Mouse (Mus musculus) sigmoid colon, adult 10 weeks (tissue): ENCODE data around the gene Rgs2. TPM values are rescaled to one million over a fixed set of nuclear protein-coding genes. Genes with fewer than 3 reads are reported as not detected.

Source experiments
- polyA plus RNA-seq: library from polyadenylated mRNA; stranded (reverse); fragments of 350-450 nt; fragmentation: Illumina TruSeq; extraction: RNeasy Lipid Tissue Mini Kit (QIAGEN cat#74804); gene quantifications from one replicate; pipeline ENCODE4 v1.2.3, GENCODE M21; 2014; ENCODE audit warnings: low read depth, low replicate concordance

Gene Rgs2
- 92.1 TPM for polyA plus RNA-seq

GRCm38 (mm10) chr1:144003904-144004740 lies at the start of gene Rgs2:
Gene Rgs2 (minus strand): TSS chr1:144004161.

Other genes starting within 250 kb of the Rgs2 start
- gene Trove2, start 227.1 kb downstream of the Rgs2 start, polyA plus RNA-seq, result 32.6 TPM
- 95.3 TPM for gene Uchl5, start 226.9 kb downstream of the Rgs2 start, polyA plus RNA-seq
- 44.8 TPM for gene Rgs13, start 173.2 kb upstream of the Rgs2 start, polyA plus RNA-seq
- gene Rgs1, start 245.1 kb upstream of the Rgs2 start, polyA plus RNA-seq, result 171 TPM